Mouse (Mus musculus) intestine, postnatal 0 days (tissue): ENCODE measurements around the gene Memo1. TPM values are rescaled to one million over a fixed set of nuclear protein-coding genes. Genes with fewer than 3 reads are reported as not detected.

Source experiments
- ATAC-seq: fragments of 200-750 bp; cut with Nextera tagmentation; 2 replicates; pipeline ENCODE4 v1.8.0; 2017; ENCODE audit warnings: mild to moderate bottlenecking, moderate TSS enrichment, moderate library complexity
- H3K27ac ChIP-seq: fragments of 300-500 bp; sonication (generic); 2 replicates; pipeline ENCODE4 v1.5.1; 2014; ENCODE audit warnings: mild to moderate bottlenecking, low read depth, low read length, moderate library complexity
- H3K27me3 ChIP-seq: fragments of 300-500 bp; sonication (generic); replicated peaks from 2 replicates; pipeline ENCODE4 v1.6.1; 2014; ENCODE audit warnings: low read length, mixed read lengths; ENCODE audit not compliant: control insufficient read depth, insufficient read depth
- H3K36me3 ChIP-seq: fragments of 300-500 bp; sonication (generic); 2 replicates; pipeline ENCODE4 v1.6.1; 2014; ENCODE audit warnings: mild to moderate bottlenecking, moderate library complexity; ENCODE audit not compliant: control insufficient read depth, insufficient read depth
- H3K4me1 ChIP-seq: fragments of 300-500 bp; sonication (generic); replicated peaks from 2 replicates; pipeline ENCODE4 v1.6.1; 2014; ENCODE audit warnings: antibody characterized with exemption, low read length, mixed read lengths; ENCODE audit not compliant: control insufficient read depth, insufficient read depth
- H3K4me2 ChIP-seq: fragments of 300-500 bp; sonication (generic); replicated peaks from 2 replicates; pipeline ENCODE4 v1.6.1; 2014; ENCODE audit warnings: low read depth, mild to moderate bottlenecking, moderate library complexity
- H3K4me3 ChIP-seq: fragments of 300-500 bp; sonication (generic); 2 replicates; pipeline ENCODE4 v1.5.1; 2014; ENCODE audit warnings: low read depth, low read length
- H3K9ac ChIP-seq: fragments of 300-500 bp; sonication (generic); 2 replicates; pipeline ENCODE4 v1.6.1; 2014; ENCODE audit warnings: mild to moderate bottlenecking, low read depth, low read length
- H3K9me3 ChIP-seq: fragments of 300-500 bp; sonication (generic); 2 replicates; pipeline ENCODE4 v1.6.1; 2016; ENCODE audit warnings: mixed run types; ENCODE audit not compliant: control insufficient read depth
- CTCF ChIP-seq: sonication (generic); IDR thresholded peaks from 2 replicates; pipeline ENCODE4 v1.5.1; 2016; ENCODE audit warnings: low read depth, mild to moderate bottlenecking, control low read depth, antibody characterized with exemption, moderate library complexity
- WGBS: fragments of 180-500 bp; shearing (Covaris S2); extraction: QIAGEN DNeasy Blood & Tissue Kit; methylation state at CpG from one replicate; pipeline ENCODE4 v1.1.7; 2014; 5-methylcytosine and 5-hydroxymethylcytosine counted together
- polyA plus RNA-seq: library from polyadenylated mRNA; unstranded; fragments of >200 nt; fragmentation: Nextera tagmentation; extraction: Ambion mirVana; gene quantifications from 2 replicates; pipeline ENCODE4 v1.2.1, GENCODE M21; 2015

The Memo1 gene
- polyA plus RNA-seq, 1 experiment from 2014 or later: 42.6 TPM

- ATAC-seq: no peak
- Histone ChIP-seq H3K9me3 (no peaks in the 10 kb centered on the region), H3K36me3 (peaks cover 15% of the 10 kb centered on the region), H3K27me3 (no peaks in the 10 kb centered on the region), H3K27ac (peak overlapping the region; percentile 88), H3K4me2 (peak overlapping the region; percentile 94), H3K9ac (peak overlapping the region; percentile 83), H3K4me3 (peak overlapping the region; percentile 91), H3K4me1 (no peaks in the 10 kb centered on the region; the same call in 1 of the 2 replicates)
- peak; percentile 60 for TF ChIP-seq CTCF
- 39% methylated on average over 11 of the region's 11 CpGs for whole genome bisulfite sequencing
These were observed 929 bp upstream of the Memo1 start for GRCm38 (mm10) chr17:74296076-74296823.

GRCm38 (mm10) chr17:74294426-74295025 is 795 bp downstream of the Memo1 start:
- under 1% methylated on average over 57 of the region's 80 CpGs for WGBS
- H3K27ac ChIP-seq: peak overlapping the region; percentile 88
- H3K4me1 ChIP-seq: peaks cover 4% of the 10 kb centered on the region; the same call in 1 of the 2 replicates
- H3K9ac ChIP-seq: peak overlapping the region; percentile 83
- H3K9me3 ChIP-seq: no peaks in the 10 kb centered on the region
- H3K4me3 ChIP-seq: peak overlapping the region; percentile 91
- peak; percentile 34; the same call in 1 of the 2 replicates for TF ChIP-seq CTCF
- H3K36me3 ChIP-seq: 0 out of 2 replicates have a peak, but pooled peaks cover 8% of the 10 kb centered on the region
- ATAC-seq: peak; percentile 88
- H3K27me3 ChIP-seq: no peaks in the 10 kb centered on the region
- H3K4me2 ChIP-seq: peak overlapping the region; percentile 94

- no peak for TF ChIP-seq CTCF
- H3K36me3 ChIP-seq: 0 out of 2 replicates have a peak, but pooled peaks cover 5% of the 10 kb centered on the region
- H3K4me3 ChIP-seq: peak overlapping the region; percentile 91
- peaks cover 6% of the 10 kb centered on the region; the same call in 1 of the 2 replicates for H3K4me1 ChIP-seq
- H3K27me3 ChIP-seq: no peaks in the 10 kb centered on the region
- peak overlapping the region; percentile 88 for H3K27ac ChIP-seq
- no peak for ATAC-seq
- 1% methylated on average over 18 of the region's 18 CpGs for WGBS
- H3K9me3 ChIP-seq: no peaks in the 10 kb centered on the region
- peak overlapping the region; percentile 83 for H3K9ac ChIP-seq
- peak overlapping the region; percentile 94 for H3K4me2 ChIP-seq
These were observed 1.5 kb downstream of the Memo1 start for GRCm38 (mm10) chr17:74293687-74294425.

GRCm38 (mm10) chr17:74291640-74292361 is 3.5 kb downstream of the Memo1 start:
- H3K27me3 ChIP-seq: no peaks in the 10 kb centered on the region
- H3K4me1 ChIP-seq: peaks cover 7% of the 10 kb centered on the region; the same call in 1 of the 2 replicates
- 77% methylated on average over 4 of the region's 4 CpGs for WGBS
- no peak for ATAC-seq
- H3K4me3 ChIP-seq: no peak overlapping the region
- no peaks in the 10 kb centered on the region for H3K9me3 ChIP-seq
- no peak for TF ChIP-seq CTCF
- no peak overlapping the region for H3K27ac ChIP-seq
- no peak overlapping the region for H3K9ac ChIP-seq
- 0 out of 2 replicates have a peak, but pooled peaks cover 5% of the 10 kb centered on the region for H3K36me3 ChIP-seq
- H3K4me2 ChIP-seq: no peak overlapping the region

- Histone ChIP-seq H3K9me3 (no peaks in the 10 kb centered on the region), H3K4me2 (no peak overlapping the region), H3K4me1 (peaks cover 7% of the 10 kb centered on the region; the same call in 1 of the 2 replicates), H3K9ac (no peak overlapping the region), H3K4me3 (no peak overlapping the region), H3K27me3 (no peaks in the 10 kb centered on the region), H3K36me3 (0 out of 2 replicates have a peak, but pooled peaks cover 5% of the 10 kb centered on the region), H3K27ac (no peak overlapping the region)
- no peak for ATAC-seq
- no peak for TF ChIP-seq CTCF
These were observed 4.5 kb downstream of the Memo1 start for GRCm38 (mm10) chr17:74290869-74291268.
